Mouse (Mus musculus): ENCODE results near the gene Cadm2. TPM values are rescaled to one million over a fixed set of nuclear protein-coding genes. Genes with fewer than 3 reads are reported as not detected.

Gene Cadm2
- total and polyA plus RNA-seq, 2 experiments, result under 0.01 to 0.02 TPM

DNA sequence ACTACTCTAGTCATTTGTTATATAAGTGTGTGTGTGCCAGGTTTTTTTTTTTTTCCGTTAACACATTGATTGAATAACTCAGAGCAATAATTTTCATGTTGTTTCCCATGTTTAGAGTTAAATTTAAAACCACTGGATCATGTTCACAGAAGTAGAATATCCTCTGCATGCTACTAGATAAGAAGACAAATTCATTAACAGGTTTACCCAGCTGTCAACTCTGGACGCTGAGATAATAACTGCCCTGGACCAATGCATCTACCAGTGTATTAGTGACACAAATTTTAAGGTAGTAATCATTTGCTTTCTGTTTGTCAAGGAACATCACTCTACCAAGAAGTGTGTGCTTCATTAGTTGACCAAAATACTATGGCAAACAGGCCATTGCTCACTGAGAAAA, 253.0 kb downstream of the Cadm2 start:
- no peaks in the 10 kb centered on the region for H3K27me3 ChIP-seq (ENCODE audit: control insufficient read depth, insufficient read depth, low read length)
- H3K4me1 ChIP-seq (ENCODE audit: control insufficient read depth, insufficient read depth, low read length), result no peaks in the 10 kb centered on the region
- H3K27ac ChIP-seq (replicated peaks; ENCODE audit: insufficient read depth, low read depth, low read length), result no peak overlapping the region
- DNase-seq (ENCODE audit: extremely low read depth, low read depth, low spot score), result no peak
- WGBS, result 67% methylated on average over 2 of the region's 2 CpGs
- H3K36me3 ChIP-seq (ENCODE audit: control insufficient read depth, insufficient read depth, low read length), result no peaks in the 10 kb centered on the region
- H3K79me2 ChIP-seq (ENCODE audit: control insufficient read depth, insufficient read depth, low read length), result no peaks in the 10 kb centered on the region
- TF ChIP-seq CTCF (IDR thresholded peaks at IDR 0.05; ENCODE audit: low read depth, low read length) (no peak), POLR2A (IDR thresholded peaks at IDR 0.05; ENCODE audit: extremely low read depth, insufficient read depth, low read length) (no peak)
- H3K4me3 ChIP-seq (ENCODE audit: insufficient read depth, low read depth, low read length), result no peak overlapping the region
- H3K9ac ChIP-seq (ENCODE audit: low read depth, low read length), result no peak overlapping the region

DNA sequence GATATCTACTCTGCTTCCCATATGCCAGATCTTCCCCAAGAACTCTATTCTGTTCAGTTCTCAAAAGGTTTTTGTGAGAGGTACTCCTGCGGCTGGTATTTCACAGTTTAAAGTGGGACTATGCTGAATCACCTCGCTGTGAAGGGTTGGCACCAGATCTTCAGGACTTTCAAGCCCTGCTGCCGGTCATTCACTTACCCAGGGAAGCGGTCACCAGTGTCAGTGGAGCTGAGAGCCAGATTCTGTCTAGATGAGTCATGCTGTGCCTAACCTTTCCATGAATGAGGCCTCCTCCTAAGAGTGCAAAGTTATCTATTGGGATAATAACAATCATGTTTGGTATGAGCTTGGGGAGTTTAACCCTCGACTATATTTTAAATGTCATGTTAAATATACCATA, 272.7 kb downstream of the Cadm2 start:
- TF ChIP-seq POLR2A (IDR thresholded peaks at IDR 0.05; ENCODE audit: extremely low read depth, insufficient read depth, low read length) (no peak), CTCF (IDR thresholded peaks at IDR 0.05; ENCODE audit: low read depth, low read length) (no peak)
- Histone ChIP-seq H3K4me1 (ENCODE audit: control insufficient read depth, insufficient read depth, low read length) (no peaks in the 10 kb centered on the region), H3K79me2 (ENCODE audit: control insufficient read depth, insufficient read depth, low read length) (no peaks in the 10 kb centered on the region), H3K27me3 (ENCODE audit: control insufficient read depth, insufficient read depth, low read length) (no peaks in the 10 kb centered on the region), H3K4me3 (ENCODE audit: insufficient read depth, low read depth, low read length) (no peak overlapping the region), H3K9ac (ENCODE audit: low read depth, low read length) (no peak overlapping the region), H3K36me3 (ENCODE audit: control insufficient read depth, insufficient read depth, low read length) (no peaks in the 10 kb centered on the region), H3K27ac (replicated peaks; ENCODE audit: insufficient read depth, low read depth, low read length) (no peak overlapping the region)
- no peak for DNase-seq (ENCODE audit: extremely low read depth, low read depth, low spot score)
- 79% methylated on average over 5 of the region's 5 CpGs for WGBS

DNA sequence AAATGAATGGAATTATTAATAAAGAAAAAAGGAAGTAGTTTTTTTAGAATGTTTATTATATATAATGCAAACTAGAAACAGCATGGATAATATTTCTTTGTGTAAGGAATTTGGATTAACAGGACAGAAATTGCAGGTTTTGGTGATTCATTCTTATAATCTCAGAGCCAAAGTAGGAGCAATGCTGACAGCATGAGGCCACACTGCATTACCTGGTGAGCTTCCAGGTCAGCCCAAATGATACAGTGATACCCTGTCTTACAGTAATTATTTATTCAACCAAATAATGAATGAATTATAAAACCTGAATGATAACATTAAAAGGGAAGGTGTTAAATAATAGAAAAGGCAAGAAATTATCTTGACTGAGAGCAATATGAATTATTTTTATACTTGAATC, 273.1 kb downstream of the Cadm2 start:
- no peak overlapping the region for H3K4me3 ChIP-seq (ENCODE audit: insufficient read depth, low read depth, low read length)
- no peak for DNase-seq (ENCODE audit: extremely low read depth, low read depth, low spot score)
- no peaks in the 10 kb centered on the region for H3K27me3 ChIP-seq (ENCODE audit: control insufficient read depth, insufficient read depth, low read length)
- H3K27ac ChIP-seq (replicated peaks; ENCODE audit: insufficient read depth, low read depth, low read length), result no peak overlapping the region
- no peaks in the 10 kb centered on the region for H3K4me1 ChIP-seq (ENCODE audit: control insufficient read depth, insufficient read depth, low read length)
- H3K79me2 ChIP-seq (ENCODE audit: control insufficient read depth, insufficient read depth, low read length), result no peaks in the 10 kb centered on the region
- no peaks in the 10 kb centered on the region for H3K36me3 ChIP-seq (ENCODE audit: control insufficient read depth, insufficient read depth, low read length)
- TF ChIP-seq POLR2A (IDR thresholded peaks at IDR 0.05; ENCODE audit: extremely low read depth, insufficient read depth, low read length) (no peak), CTCF (IDR thresholded peaks at IDR 0.05; ENCODE audit: low read depth, low read length) (no peak)
- H3K9ac ChIP-seq (ENCODE audit: low read depth, low read length), result no peak overlapping the region

DNA sequence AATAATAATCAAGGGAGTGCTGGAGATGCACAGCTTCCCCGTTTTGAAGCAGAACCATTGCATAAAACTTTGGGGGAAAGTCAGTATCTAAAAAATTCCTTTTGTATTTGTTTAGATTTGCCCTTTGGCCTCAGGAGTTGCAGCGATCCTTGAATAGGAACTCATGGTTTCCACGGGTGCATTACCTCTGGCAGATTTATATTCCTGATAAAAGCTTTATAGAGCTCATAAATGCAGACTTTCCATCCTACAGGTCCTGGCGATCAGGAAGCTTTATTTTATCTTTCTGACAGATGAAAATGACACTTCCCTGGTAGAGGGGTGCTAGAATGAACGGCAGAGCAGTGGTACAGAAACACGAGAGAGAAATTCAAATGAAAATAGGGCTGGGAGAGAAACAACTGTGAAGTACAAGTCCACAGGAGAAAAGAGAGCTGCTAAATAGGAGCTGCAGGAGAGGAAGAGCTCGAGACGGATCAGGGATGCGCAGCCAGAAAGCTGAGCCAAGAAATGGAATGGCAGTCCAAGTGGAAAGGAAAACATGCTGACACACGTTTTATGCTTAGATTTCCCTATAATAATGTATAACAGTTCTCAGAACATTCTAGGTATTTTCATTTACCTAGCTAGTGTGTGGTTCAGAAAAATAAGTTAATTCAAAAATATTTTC, 274.0 kb downstream of the Cadm2 start:
- H3K36me3 ChIP-seq (ENCODE audit: control insufficient read depth, insufficient read depth, low read length), result no peaks in the 10 kb centered on the region
- H3K27me3 ChIP-seq (ENCODE audit: control insufficient read depth, insufficient read depth, low read length), result no peaks in the 10 kb centered on the region
- H3K79me2 ChIP-seq (ENCODE audit: control insufficient read depth, insufficient read depth, low read length), result no peaks in the 10 kb centered on the region
- H3K4me3 ChIP-seq (ENCODE audit: insufficient read depth, low read depth, low read length), result no peak overlapping the region
- no peak for DNase-seq (ENCODE audit: extremely low read depth, low read depth, low spot score)
- no peak overlapping the region for H3K27ac ChIP-seq (replicated peaks; ENCODE audit: insufficient read depth, low read depth, low read length)
- 53% methylated on average over 10 of the region's 10 CpGs for WGBS
- H3K4me1 ChIP-seq (ENCODE audit: control insufficient read depth, insufficient read depth, low read length), result no peaks in the 10 kb centered on the region
- H3K9ac ChIP-seq (ENCODE audit: low read depth, low read length), result no peak overlapping the region
- TF ChIP-seq POLR2A (IDR thresholded peaks at IDR 0.05; ENCODE audit: extremely low read depth, insufficient read depth, low read length), result no peak
- no peak for TF ChIP-seq CTCF (IDR thresholded peaks at IDR 0.05; ENCODE audit: low read depth, low read length)

DNA sequence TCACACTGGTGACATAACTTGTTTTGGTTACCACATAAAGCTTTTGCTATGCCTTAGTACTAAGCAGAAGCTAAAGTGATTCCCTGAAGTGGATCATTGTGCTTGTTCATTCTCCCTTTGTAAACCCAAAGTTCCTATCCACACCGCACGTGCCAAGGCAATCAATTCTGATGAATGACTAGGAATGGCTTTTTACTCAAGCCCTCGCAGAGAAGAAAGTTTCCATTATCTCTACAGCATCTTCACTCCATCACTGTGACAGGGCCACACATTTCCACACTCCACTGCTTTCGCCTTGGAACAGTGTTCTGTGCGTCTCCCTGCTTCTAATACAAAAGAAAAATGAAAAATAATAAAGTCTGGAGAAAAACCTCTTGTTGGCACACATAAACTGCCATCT, 276.5 kb downstream of the Cadm2 start:
- no peak for TF ChIP-seq POLR2A (IDR thresholded peaks at IDR 0.05; ENCODE audit: extremely low read depth, insufficient read depth, low read length)
- TF ChIP-seq CTCF (IDR thresholded peaks at IDR 0.05; ENCODE audit: low read depth, low read length), result no peak
- 63% methylated on average over 5 of the region's 5 CpGs for WGBS
- no peak for DNase-seq (ENCODE audit: extremely low read depth, low read depth, low spot score)
- no peak overlapping the region for H3K9ac ChIP-seq (ENCODE audit: low read depth, low read length)
- H3K4me1 ChIP-seq (ENCODE audit: control insufficient read depth, insufficient read depth, low read length), result no peaks in the 10 kb centered on the region
- no peak overlapping the region for H3K27ac ChIP-seq (replicated peaks; ENCODE audit: insufficient read depth, low read depth, low read length)
- H3K36me3 ChIP-seq (ENCODE audit: control insufficient read depth, insufficient read depth, low read length), result no peaks in the 10 kb centered on the region
- no peaks in the 10 kb centered on the region for H3K79me2 ChIP-seq (ENCODE audit: control insufficient read depth, insufficient read depth, low read length)
- H3K27me3 ChIP-seq (ENCODE audit: control insufficient read depth, insufficient read depth, low read length), result no peaks in the 10 kb centered on the region
- H3K4me3 ChIP-seq (ENCODE audit: insufficient read depth, low read depth, low read length), result no peak overlapping the region

DNA sequence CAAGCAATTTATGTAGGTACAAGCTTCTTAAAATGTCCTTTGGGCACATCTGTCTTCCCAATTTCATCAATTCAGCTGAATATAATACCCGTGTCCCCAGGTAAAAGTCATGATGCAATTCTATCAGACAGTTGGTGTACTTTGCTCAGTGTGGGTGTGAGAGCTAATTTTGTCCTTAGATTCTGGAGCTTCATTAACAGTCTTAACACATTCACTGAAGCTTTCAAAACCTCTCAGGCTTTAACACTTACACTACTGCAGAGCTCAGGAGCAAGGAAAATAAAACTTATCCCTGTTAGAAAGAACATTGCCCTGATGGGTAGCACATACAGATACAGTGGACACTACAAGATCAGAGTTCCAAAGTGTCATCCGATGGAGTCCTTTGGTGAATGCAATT, 309.7 kb downstream of the Cadm2 start:
- no peak for TF ChIP-seq POLR2A (IDR thresholded peaks at IDR 0.05; ENCODE audit: extremely low read depth, insufficient read depth, low read length)
- no peak for TF ChIP-seq CTCF (IDR thresholded peaks at IDR 0.05; ENCODE audit: low read depth, low read length)
- Histone ChIP-seq H3K27ac (replicated peaks; ENCODE audit: insufficient read depth, low read depth, low read length) (no peak overlapping the region), H3K4me3 (ENCODE audit: insufficient read depth, low read depth, low read length) (no peak overlapping the region), H3K36me3 (ENCODE audit: control insufficient read depth, insufficient read depth, low read length) (no peaks in the 10 kb centered on the region), H3K79me2 (ENCODE audit: control insufficient read depth, insufficient read depth, low read length) (no peaks in the 10 kb centered on the region), H3K4me1 (ENCODE audit: control insufficient read depth, insufficient read depth, low read length) (no peaks in the 10 kb centered on the region), H3K9ac (ENCODE audit: low read depth, low read length) (no peak overlapping the region), H3K27me3 (ENCODE audit: control insufficient read depth, insufficient read depth, low read length) (no peaks in the 10 kb centered on the region)
- DNase-seq (ENCODE audit: extremely low read depth, low read depth, low spot score), result no peak
- 72% methylated on average over 2 of the region's 2 CpGs for WGBS
